Mouse (Mus musculus): Measurements from ENCODE around the gene Hibch. TPM values are rescaled to one million over a fixed set of nuclear protein-coding genes. Genes with fewer than 3 reads are reported as not detected.

Hibch gene
- total RNA-seq, 2 experiments from 2014 or later: 13.1 to 15.2 TPM

DNA sequence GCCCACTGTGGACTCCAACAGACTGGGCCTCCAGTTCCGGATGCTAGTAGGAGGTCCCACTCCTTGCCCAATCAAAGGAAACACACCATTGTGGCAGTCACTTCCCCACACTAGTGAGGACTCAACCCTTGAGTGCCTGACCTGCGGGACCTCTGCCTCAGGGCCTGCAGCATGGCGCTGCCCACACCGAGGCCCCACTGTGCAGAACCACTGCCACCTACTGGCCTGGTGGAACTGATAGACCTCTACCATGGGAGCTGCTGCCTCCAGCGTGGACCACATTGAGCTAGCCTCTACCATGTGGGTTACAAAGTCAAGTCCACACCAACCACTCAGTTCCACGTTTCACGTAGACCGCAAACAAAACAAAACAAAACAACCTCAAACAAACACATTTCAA is 119.9 kb downstream of the Hibch start:
- intact Hi-C loops (cut with DNase I): no loop called here
- no peak for DNase-seq (ENCODE audit: low spot score in 2 of 2)

Other genes starting within 250 kb of the Hibch start
- 1 to 10 TPM; 4.2 to 4.5 TPM for gene Nemp2, start 214.2 kb upstream of the Hibch start, total RNA-seq (2021)
- 10 to 100 TPM; 72.4 to 74.4 TPM for gene Mfsd6, start 117.5 kb upstream of the Hibch start, total RNA-seq (2021)
- 10 to 100 TPM; 39.2 to 41.7 TPM for gene Inpp1, start 27.2 kb upstream of the Hibch start, total RNA-seq (2021)
- gene 1700019D03Rik, start 175.2 kb downstream of the Hibch start, total RNA-seq (2021): 10 to 100 TPM; 13.7 to 16.3 TPM
- gene Mstn, start 216.7 kb downstream of the Hibch start, total RNA-seq (2021): under 1 TPM; 0.41 to 0.62 TPM

All from left cerebral cortex, postnatal 25 days (tissue).